Mouse (Mus musculus): ENCODE results near the gene Ttyh2.
A peak's percentile ranks its signal among the peaks of the same experiment; 100 is the strongest.

Gene Ttyh2

DNA sequence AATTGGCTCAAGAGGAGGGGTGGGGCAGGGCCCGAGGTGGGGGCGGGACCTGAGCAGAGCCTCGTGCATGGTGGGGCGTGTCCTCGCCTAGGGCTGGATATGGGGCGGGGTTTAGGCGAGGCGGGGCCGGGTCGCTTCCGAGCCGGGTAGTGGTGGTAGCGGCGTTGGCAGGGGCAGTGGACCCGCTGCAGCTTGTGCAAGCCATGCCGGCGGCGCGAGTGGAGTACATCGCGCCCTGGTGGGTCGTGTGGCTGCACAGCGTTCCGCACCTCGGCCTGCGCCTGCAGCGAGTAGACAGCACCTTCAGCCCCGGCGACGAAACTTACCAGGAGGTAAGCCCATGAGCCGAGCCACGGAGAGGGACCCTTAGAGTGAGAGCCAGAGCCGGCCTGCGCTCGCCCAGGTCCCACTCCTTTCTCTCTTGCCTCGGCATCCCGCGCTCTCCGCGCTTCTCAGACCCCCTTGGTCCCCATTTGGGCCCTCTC is at the start of gene Ttyh2:
Ttyh2 (plus strand) TSS at position 91 of the 485 bp plus-strand sequence.
- peak; percentile 92 for DNase-seq

DNA sequence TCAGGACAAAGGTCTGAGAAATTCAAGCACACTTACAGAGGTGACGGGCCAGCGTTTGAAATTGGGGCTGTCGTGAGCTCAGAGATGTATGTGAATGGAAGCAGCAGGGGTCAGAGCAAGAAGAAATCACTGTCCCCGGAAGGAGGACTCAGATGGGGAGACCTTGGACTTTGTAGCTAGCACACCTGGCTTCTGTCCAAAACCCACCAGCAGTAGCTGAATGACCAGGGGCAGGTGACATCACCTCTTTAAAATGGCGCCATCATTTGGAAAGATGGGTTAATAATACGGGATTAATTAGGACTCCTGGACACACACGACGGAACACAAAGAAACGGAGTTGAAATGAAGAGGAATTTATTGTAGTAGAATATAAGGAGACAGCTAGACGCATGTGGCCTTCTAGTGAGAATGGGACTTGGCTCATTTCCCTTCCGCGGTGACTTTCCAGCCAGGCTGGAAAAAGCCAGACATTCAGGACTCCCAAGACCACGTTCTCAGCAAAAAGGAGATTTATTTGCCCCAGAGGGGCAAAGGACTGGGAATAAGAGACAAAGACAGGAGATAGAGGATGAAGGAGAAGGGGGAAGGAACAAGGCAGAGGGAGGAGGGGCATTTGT is 49.0 kb upstream of the Ttyh2 start:
- DNase-seq = no peak

GRCm38 (mm10) chr11:114627036-114627435 is 48.2 kb upstream of the Ttyh2 start:
- no peak for DNase-seq

DNA sequence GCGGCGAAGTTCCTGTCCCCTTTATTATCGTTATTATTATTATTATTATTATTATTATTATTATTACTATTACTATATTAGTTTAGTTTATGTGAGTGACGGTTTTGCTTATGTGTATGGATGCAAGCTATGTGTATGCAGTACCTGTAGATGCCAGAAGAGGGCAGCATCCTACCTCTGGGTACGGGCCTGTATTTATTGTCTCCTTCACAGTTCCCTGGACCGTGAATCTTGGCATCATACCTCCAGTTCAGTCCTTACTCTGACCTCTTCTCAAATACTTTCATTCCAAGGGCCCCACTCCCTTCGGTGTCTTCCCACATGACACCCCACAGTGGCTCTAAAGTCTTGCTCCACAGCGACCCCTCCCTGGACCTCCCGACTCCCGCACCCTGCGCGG is 47.2 kb upstream of the Ttyh2 start:
- DNase-seq = no peak

- DNase-seq = no peak
These were observed 45.2 kb upstream of the Ttyh2 start for GRCm38 (mm10) chr11:114630044-114630443.

DNA sequence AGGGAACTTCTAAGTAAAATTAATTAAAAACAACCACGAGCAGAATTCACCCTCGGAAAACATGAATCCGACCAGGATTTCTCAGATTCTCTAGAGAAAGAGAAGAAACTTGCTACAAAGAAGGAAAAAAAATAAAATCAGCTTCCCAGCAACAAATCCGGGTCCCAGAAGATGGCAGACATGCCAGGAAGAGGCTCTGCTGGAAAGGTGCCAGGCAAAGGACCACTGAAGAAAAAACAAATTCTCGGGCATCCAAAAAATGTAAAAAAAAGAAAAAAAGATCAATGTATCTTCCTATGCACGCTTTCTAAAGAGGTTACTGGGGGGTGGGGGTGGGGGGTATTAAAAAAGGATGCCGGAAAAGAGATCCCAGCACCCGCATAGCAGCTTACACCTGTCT is 43.0 kb upstream of the Ttyh2 start:
- DNase-seq = no peak

DNA sequence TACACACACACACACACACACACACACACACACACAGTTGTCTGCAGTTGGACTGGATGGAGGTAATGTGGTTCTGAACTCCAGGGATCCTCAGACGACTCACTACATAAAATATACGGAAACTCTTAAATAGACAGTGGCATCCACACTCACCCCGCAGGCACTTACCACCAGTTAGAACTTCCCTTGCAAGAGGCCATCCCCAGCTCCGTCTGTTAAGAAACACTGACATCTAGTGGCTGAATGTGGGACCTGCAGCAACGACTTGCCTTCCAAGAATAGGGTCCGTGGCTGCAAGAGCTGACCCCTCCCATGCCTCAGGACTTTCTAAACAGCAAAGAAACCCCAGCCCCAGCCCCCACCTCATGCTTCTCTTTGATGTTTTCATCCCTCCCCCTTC is 38.9 kb upstream of the Ttyh2 start:
- DNase-seq = peak; percentile 77

DNA sequence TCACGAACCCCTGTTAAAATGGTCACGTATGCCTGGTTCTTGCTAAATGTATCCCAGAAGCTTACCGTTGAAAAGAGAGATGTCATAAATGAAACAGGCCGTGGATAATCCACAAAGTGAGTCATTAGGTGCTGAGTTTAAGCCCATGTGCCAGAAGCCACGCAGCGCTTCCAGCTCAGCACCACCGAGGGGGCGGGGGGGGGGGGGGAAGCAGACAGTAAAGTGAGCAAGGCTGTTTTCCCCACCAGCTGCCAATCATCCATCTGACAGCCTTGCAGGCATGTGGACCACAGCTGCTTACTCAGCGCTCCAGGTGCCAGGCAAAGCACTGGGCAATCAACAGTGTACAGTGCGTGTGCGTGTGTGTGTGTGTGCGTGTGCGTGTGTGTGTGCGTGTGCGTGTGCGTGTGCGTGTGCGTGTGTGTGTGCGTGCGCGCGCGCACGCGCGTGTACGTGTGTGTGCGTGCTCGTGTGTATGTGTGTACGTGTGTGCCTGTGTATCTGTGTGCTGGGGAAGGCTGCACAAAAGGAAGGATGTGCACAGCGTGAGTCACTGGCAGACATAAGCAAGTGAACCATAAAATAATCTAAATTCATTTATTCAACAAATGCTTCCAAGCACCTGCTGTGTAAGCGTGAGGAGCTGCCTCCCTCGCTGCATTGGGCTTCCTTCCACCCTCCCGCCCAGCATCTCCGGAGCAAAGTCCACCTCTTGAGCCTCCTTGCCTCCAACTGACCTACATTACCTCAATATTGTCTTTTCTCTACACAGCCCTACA is 38.3 kb upstream of the Ttyh2 start:
- DNase-seq = no peak

DNA sequence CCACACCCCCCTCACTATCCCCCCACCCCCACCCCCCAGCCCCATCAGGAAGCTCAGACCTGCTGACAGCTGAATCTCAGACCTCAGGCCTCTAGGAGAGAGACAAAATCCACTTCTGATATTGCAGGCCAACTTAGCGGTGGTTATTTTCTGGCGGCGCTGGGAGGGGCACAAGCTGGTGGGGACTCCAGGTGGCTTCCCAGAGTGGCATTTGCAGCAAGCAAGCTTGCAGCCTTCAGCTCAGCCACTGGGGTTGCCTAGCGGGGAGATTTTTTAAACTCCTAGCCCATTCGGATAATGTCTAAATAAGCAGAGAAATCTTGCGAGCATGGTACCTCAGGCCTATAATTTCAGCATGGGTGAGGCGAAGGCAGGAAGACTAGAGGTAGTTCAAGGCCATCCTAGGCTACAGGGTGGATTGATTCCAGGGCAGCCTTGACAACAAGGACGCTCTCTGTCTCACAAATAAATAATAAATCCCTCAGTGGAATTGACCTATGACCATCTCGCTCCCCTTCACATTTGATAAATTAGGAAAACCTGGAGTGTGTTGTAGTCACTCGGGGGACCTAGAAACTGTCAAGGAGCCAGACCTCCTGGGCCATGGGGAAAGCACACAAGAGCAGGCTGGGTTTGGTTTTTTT is 36.5 kb upstream of the Ttyh2 start:
- DNase-seq = no peak

GRCm38 (mm10) chr11:114639681-114640103 is 35.5 kb upstream of the Ttyh2 start:
- peak; percentile 23 for DNase-seq

GRCm38 (mm10) chr11:114640658-114641057 is 34.6 kb upstream of the Ttyh2 start:
- no peak for DNase-seq

GRCm38 (mm10) chr11:114641136-114641535 is 34.1 kb upstream of the Ttyh2 start:
- DNase-seq = no peak

- no peak for DNase-seq
These were observed 33.0 kb upstream of the Ttyh2 start for GRCm38 (mm10) chr11:114642184-114642583.

DNA sequence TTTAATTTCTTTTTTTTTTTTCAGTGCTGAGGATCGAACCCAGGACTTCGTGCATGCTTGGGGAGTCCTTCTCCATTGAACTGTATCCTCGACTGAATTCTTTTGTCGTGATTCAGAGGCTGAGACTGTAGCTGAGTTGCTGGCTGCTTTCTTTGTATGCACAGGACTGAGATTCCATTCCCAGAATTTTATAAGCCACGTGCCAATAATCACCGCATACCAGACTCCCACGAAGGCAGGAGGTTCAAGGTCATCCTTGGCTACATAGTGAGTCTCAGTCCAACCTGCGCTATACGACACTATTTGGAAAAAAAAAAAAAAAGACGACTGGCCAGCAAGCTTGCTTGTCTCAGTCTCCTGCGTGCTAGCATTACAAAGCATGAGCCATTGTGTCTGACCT is 32.3 kb upstream of the Ttyh2 start:
- no peak for DNase-seq

DNA sequence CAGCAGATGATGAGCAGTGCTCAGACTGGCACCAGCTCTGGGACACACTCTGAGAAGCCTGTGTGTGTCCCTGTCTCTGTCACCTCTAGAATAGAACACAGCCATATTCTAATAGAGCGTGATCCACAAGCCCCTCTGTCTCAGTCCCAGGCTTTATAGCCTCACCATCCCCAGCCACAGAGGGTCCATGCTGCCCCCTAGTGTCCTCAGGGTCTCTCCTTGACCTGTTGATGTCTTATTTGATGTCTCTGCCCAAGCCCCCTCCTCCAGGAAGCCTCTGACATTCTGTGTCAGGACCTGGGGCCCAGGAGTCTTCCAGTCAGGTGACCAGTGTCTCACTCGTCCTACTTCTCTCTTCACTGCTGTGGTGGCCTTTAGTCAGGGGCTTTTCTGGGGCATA is 31.1 kb upstream of the Ttyh2 start:
- DNase-seq = no peak

DNA sequence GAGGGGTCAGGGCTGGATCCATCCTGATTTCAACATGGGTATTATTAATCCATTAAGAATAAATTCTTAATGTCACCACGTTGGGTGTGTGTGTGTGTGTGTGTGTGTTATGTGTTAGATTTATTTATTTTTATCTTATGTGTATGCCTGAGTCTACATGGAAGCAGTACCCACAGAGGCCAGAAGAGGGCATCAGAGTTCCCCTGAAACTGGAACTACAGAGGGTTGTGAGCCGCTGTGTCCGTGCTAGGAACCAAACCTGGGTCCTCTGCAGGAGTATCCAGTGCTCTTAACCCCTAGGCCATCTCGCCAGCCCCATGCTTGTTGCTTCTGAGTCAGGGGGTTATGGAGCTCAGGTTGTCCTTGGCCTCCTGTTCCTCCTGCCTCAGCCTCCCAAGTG is 25.7 kb upstream of the Ttyh2 start:
- DNase-seq = no peak

DNA sequence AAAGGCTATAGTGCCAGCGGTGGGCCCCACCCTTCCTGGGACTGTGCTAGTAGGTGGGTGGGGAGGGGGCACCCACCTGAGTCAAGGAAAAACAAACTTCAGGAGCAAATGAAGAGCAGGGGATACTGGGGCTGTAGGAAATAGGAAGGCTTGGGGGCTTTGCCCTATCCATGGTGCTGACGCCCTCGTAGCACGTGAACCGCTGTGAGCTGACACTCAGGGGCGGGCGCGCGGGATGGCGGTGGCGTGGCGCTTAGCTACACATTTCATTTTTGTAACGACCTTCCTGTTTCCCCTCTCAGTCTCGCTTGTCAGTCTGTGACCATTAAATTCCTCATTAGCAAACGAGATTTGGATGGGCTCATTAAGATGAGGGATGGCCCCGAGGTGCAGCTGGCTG is 22.7 kb upstream of the Ttyh2 start:
- no peak for DNase-seq

DNA sequence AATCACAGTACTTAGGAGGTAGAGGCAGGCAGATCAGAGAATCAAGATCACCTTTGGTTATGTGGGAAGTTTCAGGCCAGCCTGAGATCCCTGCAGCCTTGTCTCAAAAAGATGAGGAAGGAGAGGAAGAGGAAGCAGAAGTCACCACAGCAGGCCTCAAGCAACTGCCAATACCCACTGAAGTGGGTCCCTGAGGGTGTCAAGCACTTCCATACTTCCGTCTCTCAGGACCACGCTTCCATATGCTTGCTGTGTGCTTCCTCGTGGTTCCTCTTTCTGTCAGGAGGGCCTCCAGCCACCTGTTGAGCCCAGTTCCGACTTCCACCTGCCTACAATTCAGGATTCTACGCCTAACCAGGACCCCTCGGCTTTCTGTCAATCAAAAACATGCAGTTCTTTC is 21.6 kb upstream of the Ttyh2 start:
- no peak for DNase-seq

DNA sequence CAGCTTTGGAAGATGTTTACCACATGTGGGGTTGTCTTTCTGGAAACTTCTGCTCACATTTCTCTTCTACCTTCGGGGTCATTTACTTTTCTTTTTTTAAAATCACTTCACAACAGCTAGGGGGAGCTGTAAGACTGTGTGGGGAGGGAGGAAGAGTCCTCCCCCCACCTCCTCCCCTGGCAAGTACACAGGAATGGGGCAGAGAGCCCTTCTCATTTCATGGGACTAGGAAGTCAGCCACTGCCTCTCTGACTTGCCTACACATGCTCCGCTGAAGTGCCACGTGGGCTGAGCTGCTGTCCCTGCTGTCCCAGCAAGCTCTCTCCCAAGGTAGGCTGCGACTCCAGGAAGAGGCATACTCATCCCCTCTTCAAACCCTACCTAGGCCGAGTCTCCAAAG is 20.7 kb upstream of the Ttyh2 start:
- no peak for DNase-seq

- no peak for DNase-seq
These were observed 19.8 kb upstream of the Ttyh2 start for GRCm38 (mm10) chr11:114655350-114656008.

DNA sequence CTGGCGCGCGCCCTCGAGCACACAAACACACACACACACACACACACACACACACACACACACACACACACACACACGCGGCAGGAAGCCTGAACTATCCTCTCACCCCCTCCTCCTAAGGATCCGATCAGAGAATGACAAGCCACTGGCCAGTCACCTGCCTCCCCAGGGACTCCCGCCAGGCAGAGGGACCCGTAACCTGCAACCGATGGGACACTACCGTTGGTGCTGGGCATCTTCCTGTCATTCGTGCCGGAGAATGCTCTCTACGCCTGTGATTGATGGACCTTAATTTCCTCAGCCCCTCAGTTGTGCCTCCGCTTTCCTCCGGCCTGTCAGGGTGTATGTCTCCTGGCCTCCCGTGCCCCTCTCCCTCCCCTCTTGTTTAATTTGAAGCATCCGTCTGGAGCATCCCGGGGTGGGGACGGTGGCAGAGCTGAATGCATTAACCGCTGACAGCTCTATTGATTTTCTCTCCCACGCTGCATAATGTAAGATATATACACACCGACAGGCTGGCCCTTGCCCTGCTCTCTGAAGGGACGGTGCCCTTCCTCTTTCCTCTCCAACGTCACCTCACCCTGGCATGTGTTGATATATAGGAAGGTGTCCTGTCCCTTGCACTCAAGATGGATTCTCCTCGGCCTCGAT is 18.1 kb upstream of the Ttyh2 start:
- no peak for DNase-seq

DNA sequence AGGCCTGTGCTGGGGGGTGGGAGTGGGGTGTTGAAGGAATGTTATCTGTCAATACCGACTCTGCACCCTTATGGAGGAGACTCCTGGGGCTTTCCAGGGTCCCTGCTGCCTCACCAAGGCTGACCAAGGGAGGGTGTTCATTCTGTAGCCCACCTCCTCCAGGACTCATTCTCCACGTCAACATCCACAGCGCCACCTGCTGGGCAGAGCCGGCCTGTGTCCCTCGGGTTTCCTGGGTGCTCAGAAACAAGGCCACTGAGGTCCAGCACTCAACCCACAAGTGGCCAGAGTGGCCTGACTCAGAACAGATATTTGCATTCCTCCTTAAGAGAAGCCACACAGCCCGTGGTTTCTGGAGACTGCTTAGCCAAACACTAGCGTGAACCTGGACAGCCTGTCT is 17.5 kb upstream of the Ttyh2 start:
- DNase-seq = peak; percentile 64

GRCm38 (mm10) chr11:114662161-114662560 is 13.1 kb upstream of the Ttyh2 start:
- no peak for DNase-seq
